9 mouse cellular contexts compared by ENCODE assay signal in the genomic region with DNA sequence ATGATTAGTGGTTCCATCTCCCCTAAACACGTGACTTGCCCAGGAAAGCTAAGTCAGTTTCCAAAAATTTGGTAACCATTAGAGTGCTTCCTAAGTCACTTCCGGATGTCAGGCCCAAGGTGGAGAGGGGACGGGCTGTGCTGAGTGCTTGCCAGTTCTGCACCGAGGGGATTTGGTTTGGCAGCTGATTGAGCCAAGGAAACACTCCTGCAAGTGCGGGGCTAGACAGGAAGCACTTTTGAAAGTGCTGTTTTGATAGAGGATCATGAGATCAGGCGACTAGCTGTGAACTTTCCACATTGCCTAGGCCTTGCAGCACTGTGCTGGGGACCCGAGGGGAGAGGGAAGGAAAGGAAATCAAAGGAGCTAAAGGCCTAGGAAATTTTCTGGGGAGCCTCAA.
DNase-seq lines count a peak whose midpoint lies in the region; ATAC-seq lines count a peak whose summit lies in the region.
"Had no signal": no experiment of that assay in that cellular context is flagged by ENCODE, and none has a peak within 500 bp of the region (broad histone marks: within the 10 kb centered on the region; RNA-seq: fewer than 3 reads in every experiment).

No protein-coding gene starts in this region.

- DNase-seq in adrenal gland, postnatal 10 days, result peak; percentile 58
- DNase-seq in gastrocnemius, adult 18-20 months (ENCODE audit: low spot score), result peak; percentile 76
- peak; percentile 56 for DNase-seq in heart, postnatal 25 days (ENCODE audit: low spot score)
- DNase-seq in kidney, postnatal 4 days, result peak; percentile 51
- no peak for DNase-seq in cerebellum, adult 9-10 months
- no peak for DNase-seq in right cerebral cortex, postnatal 14 days
- DNase-seq in layer of hippocampus, adult 11-12 months (ENCODE audit: low spot score), result no peak
- DNase-seq: liver, postnatal 0 days had no signal

- ATAC-seq in CD4-positive, CD25-positive, alpha-beta regulatory T cell, adult 4 months, result no peak
- ATAC-seq: liver, postnatal 0 days had no signal

- intact Hi-C loops in heart, postnatal 25 days (cut with DNase I), result loop anchor here (2.0 to 5.0 kb wide), 2 partner anchors 41 to 212 kb away; no protein-coding TSS in a partner anchor

Comparison
In these comparisons a context has a peak if more than half of its experiments do, and no peak if none do; other contexts are left out.
1. DNase-seq: peak in adrenal gland, postnatal 10 days (single experiment), gastrocnemius, adult 18-20 months (single experiment), heart, postnatal 25 days (single experiment) and kidney, postnatal 4 days (2 of 2); none in cerebellum, adult 9-10 months (single experiment), right cerebral cortex, postnatal 14 days (single experiment) and layer of hippocampus, adult 11-12 months (single experiment).